Mouse (Mus musculus) gastrocnemius, postnatal 4 days (tissue): ENCODE measurements around the gene Ankrd39. TPM values are rescaled to one million over a fixed set of nuclear protein-coding genes. Genes with fewer than 3 reads are reported as not detected.

Source experiments
- DNase-seq, 2 experiments: peaks; one replicate each; pipeline ENCODE4 v3.0.0; 2021 to 2022; ENCODE audit warnings: low spot score in 2 of 2, mixed read lengths in 2 of 2
- total RNA-seq, 2 experiments: library from RNA; stranded (reverse); gene quantifications; 2 replicates each; pipeline ENCODE4 v1.2.3; 2021

Gene Ankrd39
- total RNA-seq, 2 experiments from 2014 or later = 13.0 to 13.8 TPM

GRCm38 (mm10) chr1:36573524-36573923 lies 26.3 kb upstream of the Ankrd39 start:
- no peak for DNase-seq

DNA sequence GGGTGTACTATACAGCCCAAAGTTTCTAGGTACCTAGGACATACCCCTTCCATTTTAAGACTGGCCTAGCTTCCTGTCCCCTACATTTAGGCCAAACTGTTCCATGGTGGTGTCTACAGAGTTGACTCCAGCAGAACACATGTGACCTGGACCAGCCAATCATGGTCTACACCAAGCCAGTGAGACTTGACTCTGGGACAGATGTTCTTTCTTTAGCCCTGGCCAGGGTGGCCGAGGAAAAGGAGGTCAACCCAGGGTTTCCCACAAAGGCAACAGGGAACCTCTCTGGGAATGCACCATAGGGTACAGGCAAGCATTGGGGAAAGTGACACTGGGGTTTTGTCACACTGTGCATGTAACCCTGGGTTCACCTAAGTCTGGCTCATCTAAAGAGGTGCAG lies 25.5 kb upstream of the Ankrd39 start:
- DNase-seq = no peak

DNA sequence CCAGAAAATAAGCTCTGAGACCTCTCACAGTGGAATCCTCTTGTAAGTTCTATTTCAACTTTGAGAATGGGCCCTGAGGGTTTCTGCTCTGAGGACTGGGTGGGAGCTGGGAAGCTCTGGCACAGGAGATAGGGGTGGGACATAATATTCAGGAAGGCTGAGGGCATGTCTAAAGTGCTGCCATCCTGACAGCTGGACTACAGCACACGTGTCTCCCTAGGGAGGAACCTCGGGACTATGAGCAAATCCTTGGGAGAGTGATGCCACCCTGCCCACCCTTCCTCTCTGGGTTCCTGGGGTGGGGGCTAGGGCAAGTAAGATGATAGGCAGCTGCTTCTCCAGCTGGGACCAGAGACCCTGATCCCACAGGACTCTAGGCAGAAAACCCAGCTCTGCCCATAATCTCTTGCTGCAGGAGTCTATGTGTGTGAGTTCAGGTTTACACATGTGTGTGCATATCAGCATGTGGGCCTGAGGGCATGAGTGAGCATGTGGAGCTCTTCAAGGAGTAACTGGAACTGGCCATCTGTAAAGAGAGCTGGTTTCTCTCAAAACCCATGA lies 25.0 kb upstream of the Ankrd39 start:
- no peak for DNase-seq

DNA sequence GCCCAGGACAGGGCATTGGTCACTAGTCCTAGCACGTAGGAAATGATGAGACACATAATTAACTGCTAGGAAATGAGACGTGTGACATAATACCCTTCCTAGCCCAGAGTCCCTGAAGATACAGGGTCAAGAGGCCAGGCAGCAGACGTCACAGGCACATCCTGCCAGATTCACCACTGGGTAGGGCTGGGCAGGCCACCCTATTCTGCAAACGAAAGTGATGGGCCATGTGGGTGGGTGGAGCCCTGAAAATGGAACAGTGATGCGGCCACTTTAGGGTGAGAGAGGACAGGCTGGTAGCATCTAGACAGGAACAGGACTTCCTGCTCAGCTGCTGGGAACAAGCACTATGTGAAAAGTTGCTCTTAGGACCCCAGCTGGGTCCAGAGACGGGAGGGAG lies 24.4 kb upstream of the Ankrd39 start:
- no peak for DNase-seq

- DNase-seq = no peak
Observed at GRCm38 (mm10) chr1:36570320-36570719, 23.1 kb upstream of the Ankrd39 start.

- no peak for DNase-seq
Observed at GRCm38 (mm10) chr1:36569694-36570276, 22.5 kb upstream of the Ankrd39 start.

- DNase-seq = no peak
Observed at GRCm38 (mm10) chr1:36568776-36569175, 21.5 kb upstream of the Ankrd39 start.

DNA sequence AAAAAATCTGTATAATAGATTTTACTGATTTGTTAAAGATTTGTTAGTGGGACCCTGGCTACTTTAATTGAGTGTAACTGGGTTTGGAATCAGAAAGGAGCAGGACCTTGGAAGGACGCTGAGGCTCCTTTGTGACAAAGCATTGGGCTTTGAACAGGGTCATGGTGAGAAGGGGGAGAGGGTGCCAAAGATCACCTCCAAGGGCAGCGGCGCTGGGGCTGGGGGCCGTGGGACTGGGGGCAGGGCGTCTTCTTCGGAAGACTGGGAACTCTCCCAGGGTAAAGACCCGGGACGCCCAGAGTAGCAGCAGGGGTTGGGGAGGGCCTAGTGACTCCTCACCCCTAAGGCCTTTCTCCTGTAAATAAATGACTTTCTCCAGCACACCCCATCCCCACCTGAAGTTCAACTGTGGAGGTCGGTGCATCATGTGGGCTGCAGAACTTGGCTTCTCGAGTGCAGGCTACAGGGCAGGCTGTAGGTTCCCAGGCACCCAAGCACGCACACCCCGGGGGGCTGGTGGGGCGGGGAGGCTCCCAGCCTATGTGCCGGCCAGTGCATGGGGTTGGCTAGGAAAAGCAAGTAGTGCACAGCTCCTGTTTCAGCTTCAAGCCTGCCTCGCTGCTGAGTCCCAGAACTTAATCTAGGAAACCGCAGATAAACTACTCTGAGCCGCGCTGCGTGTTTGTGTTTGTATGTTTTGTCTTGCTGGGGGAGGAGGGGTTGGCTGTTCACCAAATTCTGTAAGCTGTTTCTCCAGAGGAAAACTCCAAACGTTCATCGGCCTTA lies 20.8 kb upstream of the Ankrd39 start:
- no peak for DNase-seq

- DNase-seq = no peak
Observed at GRCm38 (mm10) chr1:36566425-36566824, 19.2 kb upstream of the Ankrd39 start.

- DNase-seq = no peak
Observed at GRCm38 (mm10) chr1:36564101-36564500, 16.9 kb upstream of the Ankrd39 start.

GRCm38 (mm10) chr1:36563632-36564031 lies 16.4 kb upstream of the Ankrd39 start:
- DNase-seq = no peak

- no peak for DNase-seq
Observed at GRCm38 (mm10) chr1:36563197-36563596, 16.0 kb upstream of the Ankrd39 start.

DNA sequence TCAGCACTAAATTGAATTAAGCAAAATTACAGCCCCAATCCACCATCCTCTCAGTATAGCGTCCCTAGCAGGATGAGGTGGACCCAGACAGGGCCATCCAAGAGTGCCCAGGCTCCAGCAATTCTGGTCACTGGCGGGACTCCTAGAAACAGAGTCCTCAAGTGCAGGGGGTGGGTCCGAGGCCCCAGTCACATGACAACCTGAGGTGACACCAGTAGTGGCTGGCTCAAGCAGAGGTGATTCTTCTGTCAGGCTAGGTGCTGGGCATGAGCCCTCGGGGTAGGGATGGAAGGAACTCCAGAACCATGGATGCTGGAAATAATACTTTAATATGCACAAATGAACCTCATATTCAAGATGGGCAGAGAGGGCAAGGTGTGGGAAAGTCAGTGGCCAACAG lies 15.1 kb upstream of the Ankrd39 start:
- no peak for DNase-seq

DNA sequence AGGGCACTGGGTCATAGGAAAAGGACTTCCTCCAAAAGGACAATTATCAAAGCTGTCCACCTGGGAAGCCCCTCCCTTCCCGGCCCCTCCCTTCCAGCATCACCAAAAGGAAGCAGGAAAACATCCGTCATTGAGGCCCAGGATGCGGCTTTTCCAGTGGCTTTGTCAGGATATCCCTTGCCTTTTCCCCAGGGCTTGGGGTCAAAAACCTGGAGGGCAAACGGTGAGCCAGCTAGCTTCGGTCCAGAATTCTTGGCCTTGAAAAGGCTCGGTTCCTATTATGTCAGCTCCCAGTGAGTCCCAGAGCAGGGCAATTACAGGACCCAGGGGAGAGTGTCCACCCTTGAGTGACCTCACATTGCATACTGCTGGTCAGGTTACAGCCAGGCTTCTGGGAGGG lies 13.7 kb upstream of the Ankrd39 start:
- DNase-seq = no peak

- no peak for DNase-seq
Observed at GRCm38 (mm10) chr1:36559888-36560287, 12.6 kb upstream of the Ankrd39 start.

GRCm38 (mm10) chr1:36559256-36559655 lies 12.0 kb upstream of the Ankrd39 start:
- no peak for DNase-seq

GRCm38 (mm10) chr1:36558031-36558993 lies 11.1 kb upstream of the Ankrd39 start, which contains the start of gene Sema4c:
Gene Sema4c (minus strand): TSS chr1:36558349.
- peak; percentile 68 to 81 for DNase-seq

GRCm38 (mm10) chr1:36557457-36558011 lies 10.3 kb upstream of the Ankrd39 start:
- peak; percentile 90 to 95 for DNase-seq

- peak; percentile 96 for DNase-seq
Observed at GRCm38 (mm10) chr1:36556553-36557456, 9.6 kb upstream of the Ankrd39 start.
